Mouse (Mus musculus): ENCODE results near the gene Olfr49. TPM values are rescaled to one million over a fixed set of nuclear protein-coding genes. Genes with fewer than 3 reads are reported as not detected.

Gene Olfr49
- total RNA-seq, 2 experiments from 2014 or later = not detected

DNA sequence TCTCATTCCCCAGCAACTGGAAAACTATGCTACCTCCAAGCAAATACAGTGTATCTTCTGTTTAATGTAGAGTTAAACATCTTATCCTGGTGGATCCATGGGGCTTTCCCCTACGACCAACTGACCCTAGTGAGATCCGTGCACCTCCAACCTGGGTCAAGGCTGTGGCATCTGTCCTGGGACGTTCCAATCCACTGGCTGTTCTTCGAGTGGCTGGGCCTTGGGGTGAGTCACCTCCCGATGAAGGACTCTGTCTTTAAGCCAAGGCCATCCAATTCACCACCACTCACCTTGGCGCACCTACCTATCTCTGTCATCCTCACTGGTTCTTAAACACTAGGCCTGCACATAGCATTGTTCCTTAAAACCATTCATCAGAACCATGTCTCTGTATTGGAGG lies 21.6 kb downstream of the Olfr49 start:
- no peak for ATAC-seq (replicated peaks; ENCODE audit: poor library complexity, severe bottlenecking)

DNA sequence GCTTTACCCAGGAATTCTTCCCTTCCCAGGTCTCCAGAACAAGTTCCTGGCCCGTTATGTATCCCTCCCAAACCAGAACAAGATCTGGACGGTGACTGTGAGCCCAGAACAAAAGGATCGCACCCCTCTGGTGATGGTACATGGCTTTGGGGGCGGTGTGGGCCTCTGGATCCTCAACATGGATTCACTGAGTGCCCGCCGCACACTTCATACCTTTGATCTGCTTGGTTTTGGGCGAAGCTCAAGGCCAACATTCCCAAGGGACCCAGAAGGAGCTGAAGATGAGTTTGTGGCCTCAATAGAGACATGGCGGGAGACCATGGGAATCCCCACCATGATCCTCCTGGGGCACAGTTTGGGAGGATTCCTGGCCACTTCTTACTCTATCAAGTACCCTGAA lies 22.1 kb downstream of the Olfr49 start:
- ATAC-seq (replicated peaks; ENCODE audit: poor library complexity, severe bottlenecking) = no peak

DNA sequence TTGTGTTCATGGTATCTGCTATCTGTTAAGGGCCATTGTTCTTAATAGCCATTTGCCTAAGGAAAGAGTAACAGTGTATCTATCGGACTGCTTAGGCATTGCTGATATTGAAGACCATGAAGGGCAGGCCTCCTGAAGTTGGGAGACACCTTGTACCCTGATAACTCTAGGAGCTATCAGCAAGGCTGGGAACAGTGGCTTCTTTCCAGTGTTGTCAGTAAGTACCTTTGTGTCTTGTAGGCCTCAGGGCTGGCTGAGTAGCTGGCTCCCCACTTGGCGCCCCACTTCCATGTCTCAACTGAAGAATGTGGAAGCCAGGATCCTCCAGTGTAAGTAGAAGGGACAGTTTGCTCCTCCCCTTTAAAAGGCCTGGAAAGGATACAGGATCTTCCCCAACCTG lies 23.4 kb downstream of the Olfr49 start:
- no peak for ATAC-seq (replicated peaks; ENCODE audit: poor library complexity, severe bottlenecking)

DNA sequence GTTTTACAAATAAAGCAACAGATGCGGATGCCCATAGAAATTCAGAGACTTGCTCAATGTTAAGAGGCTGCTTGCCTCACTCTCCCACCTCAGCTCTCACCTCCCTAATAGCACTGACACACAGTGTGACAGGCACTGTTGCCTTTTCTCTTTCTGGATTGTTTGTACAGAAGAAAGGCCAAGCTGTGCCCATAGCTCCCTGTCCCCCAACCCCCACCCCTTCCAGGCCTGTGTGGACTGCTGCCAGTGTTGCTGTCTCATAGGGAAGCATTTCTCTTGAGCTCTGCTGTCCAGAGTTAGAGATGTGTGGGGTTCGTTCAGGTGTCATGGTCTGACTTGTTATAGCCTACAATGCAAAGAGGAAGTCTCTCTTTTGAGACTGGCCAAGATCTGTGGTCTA lies 24.5 kb downstream of the Olfr49 start:
- peak; percentile 13; the same call in 1 of the 2 replicates for ATAC-seq (replicated peaks; ENCODE audit: poor library complexity, severe bottlenecking)

DNA sequence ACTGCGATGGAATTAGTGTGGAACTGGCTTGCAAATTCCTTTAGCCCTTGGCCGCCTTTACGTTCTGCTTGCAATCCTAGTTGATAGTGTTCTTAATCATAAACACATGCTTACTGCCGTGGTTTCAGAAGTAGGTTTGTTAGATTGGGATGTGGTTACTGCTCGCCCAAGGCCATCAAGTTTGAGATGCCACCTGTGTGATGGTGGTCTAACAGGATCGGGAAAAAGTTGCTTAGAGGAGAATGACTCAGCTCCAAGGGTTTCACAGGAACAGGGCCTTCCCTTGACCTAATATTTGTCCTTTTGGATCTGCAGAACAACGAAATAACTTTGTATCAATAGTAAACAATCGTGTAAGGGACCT lies 25.0 kb downstream of the Olfr49 start:
- no peak for ATAC-seq (replicated peaks; ENCODE audit: poor library complexity, severe bottlenecking)

DNA sequence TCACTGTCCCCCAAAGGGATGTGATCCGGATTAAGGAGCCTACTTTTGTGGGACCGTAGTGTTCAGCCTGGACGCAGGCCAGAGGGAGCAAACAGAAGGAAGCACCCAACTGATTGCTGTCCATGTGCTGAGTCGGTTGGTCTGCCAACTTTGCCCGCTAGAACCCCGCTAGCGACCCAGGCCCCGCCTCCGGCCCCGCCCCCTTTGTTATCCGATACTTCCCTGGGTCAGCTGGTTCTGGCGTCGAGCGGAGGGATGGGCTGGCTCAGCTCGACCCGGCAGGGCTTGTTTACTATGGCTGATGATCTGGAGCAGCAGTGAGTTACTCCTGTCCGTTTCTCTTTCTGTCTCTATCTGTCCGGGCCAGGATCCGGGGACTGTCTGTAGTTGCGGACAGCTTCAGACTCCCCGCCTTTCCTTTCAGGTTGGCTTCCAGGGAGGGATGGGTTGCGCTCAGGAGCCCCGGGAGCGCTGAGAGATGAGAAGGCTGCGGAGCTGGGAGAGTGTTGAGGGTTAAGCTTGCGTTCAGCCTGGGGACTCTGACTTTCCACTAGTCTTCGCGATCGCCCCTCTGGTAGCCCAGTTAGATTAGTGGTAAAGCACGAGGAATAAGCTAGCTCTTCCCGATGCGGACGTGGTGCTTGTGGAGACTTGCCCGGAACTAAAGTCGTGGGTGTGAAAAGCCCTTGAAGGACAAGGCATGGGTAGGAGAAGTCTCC lies 25.6 kb downstream of the Olfr49 start:
- ATAC-seq (replicated peaks; ENCODE audit: poor library complexity, severe bottlenecking) = peak; percentile 93

DNA sequence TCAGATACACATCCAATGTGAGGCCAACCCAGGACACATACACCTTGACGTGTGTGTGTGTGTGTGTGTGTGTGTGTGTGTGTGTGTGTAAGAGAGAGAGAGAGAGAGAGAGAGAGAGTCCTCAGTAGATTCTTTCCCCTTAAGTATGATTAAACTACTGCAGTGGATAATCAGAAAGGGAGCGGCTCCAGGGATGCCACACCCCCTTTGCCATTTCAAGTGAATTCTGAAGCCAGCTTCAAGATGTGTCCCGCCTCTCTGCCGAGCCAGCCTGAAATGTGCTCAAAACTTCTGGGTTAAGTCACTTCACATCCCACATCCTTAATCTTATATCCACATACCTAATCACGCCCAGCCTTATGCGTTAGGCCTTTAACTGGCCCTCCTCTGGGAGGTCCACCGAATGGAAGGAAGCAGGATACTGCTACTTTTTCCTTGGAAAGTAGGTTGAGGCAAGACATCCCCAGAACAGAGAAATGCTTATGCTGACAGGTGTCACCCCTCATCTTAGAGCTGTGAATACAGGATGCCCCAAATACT lies 26.5 kb downstream of the Olfr49 start:
- no peak for ATAC-seq (replicated peaks; ENCODE audit: poor library complexity, severe bottlenecking)

DNA sequence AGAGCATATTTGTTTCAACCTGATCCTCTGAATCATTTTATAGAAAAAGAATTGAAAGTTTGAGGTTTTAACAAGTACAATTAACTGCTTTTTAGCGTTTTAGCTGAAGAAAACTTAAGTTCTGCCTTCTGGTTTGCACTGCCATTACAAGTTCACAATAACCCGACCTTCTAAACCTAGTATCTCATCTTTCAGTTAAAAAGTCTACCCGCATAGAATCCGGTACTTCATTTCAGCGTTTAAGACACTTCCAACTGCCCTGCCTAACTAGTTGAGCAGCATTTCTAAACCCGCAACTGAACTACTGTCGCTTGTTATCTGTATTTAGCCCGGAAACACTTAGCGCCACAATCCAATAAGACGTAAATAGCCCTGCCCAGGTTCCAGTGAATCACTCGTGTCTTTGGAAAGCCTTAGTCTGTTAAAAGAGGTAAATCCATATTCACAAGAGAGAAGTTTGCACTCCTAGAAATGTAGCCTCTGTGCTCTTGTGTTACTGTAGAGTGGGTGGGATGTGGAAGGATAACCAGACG lies 30.0 kb downstream of the Olfr49 start:
- ATAC-seq (replicated peaks; ENCODE audit: poor library complexity, severe bottlenecking) = no peak

DNA sequence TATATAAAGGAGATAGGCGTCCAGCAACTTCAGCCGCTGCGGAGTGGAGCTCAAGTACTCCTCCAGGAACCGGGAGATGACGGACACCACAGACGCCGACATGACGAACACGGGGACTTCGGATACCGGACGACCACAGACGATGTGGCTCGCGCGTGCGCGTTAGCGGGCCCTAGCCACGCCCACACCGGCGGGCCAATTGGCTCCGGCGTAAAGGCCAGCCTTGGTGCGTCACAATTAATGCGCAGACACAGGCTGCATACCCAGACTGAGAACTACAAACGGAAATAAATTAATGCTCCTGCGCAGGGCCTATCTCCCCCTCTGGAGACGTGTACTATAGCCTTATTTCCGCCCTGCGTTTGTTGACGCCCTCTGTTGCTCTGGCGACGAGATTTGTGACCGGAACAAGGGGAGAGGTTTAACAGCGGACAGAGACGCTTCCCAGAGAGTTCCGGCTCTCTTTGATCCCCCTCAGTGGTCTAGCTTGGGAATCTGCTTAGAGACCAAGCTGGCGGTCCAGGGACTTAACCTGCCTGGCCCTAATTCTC lies 30.9 kb downstream of the Olfr49 start, which contains the start of the genes Dad1 and Abhd4:
Gene Dad1, minus strand, starts transcription at position 364 of the 551 bp plus-strand sequence.
Gene Abhd4, plus strand, starts transcription at position 448 of the 551 bp plus-strand sequence.
- peak; percentile 94 for ATAC-seq (replicated peaks; ENCODE audit: poor library complexity, severe bottlenecking)

DNA sequence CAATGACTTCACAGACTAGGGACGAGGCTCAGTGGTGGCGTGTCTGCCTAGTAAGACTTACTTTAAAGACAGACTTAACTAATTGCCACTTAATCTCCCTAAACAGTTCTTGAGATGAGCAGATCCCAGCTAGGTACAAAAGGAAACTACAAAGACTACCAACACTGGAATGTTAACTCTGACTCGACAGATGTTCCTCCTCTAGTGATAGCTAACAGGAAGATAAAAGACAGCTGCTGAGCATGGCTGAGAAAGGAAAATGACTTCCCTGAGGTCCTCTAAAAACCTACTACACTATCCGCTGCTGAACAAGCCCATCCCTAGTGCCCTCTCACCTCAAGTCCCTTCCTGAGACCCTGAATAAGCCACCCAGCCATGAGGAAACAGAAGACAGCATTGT lies 34.6 kb downstream of the Olfr49 start:
- ATAC-seq (replicated peaks; ENCODE audit: poor library complexity, severe bottlenecking) = no peak

DNA sequence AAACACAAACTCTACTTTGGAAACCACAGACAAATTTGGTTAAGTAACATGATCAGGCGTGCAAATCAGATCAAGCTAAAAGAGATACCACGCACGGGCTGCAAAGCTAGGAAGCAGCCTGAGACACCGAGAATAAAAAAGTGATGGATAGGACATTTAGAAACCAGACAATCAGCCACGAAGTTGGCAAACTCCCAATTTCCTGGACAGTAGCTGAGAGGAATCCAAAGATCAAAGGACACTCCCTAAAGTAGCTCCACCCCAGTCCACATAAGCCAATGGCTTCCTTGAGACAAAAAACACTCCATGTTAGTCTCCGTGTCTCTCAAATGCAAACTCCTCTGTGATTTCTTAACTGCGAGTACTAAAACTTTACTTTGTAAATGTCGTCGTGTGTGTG lies 35.4 kb downstream of the Olfr49 start:
- ATAC-seq (replicated peaks; ENCODE audit: poor library complexity, severe bottlenecking) = no peak

DNA sequence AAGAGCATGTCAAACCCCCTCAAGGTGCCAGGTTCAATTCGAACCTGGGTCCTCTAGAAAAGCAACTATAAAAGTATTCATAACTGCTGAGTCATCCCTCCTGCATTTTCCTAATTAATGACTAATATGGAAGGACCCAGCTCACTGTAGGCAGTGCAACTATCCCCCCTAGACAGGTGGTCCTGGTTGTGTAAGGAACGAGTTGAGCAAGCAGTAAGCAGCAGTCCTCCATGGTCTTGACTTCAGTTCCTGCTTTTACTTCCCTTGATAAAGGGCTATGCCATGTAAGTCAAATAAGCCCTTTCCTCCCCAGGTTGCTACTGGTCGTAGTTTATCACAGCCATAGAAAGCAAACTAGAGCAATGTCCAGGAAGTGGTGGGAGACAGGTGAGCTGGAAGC lies 38.5 kb downstream of the Olfr49 start:
- peak; percentile 96 for ATAC-seq (replicated peaks; ENCODE audit: poor library complexity, severe bottlenecking)

DNA sequence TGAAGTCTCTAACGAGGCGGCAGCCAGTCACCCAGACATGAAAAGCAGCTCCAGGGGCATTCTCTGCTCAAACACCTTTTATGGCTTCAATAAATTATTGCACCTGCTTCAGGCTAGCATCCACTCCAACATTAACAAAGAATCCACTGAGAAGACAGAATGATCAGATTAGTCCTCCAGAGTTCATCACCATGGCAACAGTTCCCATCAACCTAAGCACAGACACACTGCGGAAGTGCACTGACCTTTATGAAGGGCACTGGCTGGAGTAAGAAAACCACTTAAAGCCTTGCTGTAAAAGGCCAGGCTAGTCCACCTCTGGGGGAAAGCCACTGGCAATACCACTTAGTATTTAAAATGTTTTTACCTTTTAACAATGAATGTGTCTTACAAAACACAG lies 40.6 kb downstream of the Olfr49 start:
- ATAC-seq (replicated peaks; ENCODE audit: poor library complexity, severe bottlenecking) = no peak

DNA sequence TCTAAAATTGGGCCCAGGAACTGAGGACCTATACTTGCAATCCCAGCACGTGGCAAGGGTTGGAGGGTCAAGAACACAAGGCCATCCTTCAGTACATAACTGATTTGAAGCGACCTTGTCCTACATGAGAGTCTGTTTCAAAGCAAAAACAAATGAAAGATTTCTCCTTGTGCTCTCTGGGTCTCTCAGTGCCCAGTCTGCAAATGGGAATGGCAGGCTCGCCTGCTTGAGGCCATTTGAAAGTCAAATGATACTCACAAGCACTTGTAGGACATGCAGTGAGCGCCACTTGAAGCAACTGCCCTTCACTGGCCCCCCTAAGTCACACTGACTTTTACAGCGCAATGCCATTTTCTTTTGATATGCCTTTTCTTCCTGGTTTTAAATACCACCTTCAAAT lies 44.2 kb downstream of the Olfr49 start:
- no peak for ATAC-seq (replicated peaks; ENCODE audit: poor library complexity, severe bottlenecking)

DNA sequence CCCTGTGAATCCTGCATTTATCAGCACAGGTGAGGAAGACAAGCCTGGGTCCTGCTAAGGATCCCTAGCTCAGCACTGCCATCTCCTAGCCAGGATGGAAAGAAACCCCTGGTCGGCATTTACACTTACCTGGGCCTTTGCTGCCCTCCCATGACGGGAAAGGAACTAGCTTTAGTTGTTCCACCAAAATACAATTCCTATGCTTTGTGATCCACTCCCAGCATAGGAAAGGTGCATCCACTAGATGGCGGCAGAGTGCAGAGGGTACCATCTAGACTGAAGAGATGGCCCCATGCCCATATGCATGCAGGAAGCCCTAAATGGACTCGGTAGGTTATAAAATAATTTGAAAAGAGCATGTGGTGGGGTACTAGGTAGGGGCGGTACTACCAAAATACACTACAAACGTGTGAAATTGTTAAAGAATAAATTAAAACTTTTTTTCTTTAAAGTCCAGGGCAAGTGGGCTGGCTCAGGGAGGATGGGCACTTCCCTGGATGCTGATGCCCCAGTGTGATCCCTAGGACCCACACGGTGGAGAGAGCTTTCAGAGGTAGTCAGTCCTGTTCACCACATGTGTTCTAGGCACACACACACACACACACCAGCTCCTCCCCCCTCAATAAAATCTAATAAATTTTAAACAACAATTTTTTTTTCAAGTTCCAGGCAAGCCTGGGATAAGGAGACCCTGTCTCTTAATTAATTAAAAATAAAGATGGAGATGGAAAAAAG lies 45.6 kb downstream of the Olfr49 start:
- peak; percentile 91 for ATAC-seq (replicated peaks; ENCODE audit: poor library complexity, severe bottlenecking)

DNA sequence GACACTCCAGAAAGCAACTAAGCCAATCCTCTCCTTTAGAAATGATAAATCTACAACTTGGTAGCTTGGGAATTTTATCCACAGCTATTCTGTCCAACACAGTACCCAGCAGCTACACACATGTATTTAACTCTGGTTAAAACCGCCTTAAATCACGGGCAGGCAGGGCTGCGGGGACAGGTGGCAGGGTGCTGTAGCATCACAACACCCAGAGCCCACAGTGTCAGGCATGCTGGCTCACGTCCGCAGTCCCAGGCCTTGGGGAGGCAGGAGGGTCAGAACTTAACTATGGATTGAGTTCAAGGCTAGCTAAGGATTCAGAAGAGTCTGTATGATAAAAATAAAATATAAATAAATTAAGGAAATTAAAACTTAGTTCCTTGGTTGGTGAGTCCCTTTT lies 47.9 kb downstream of the Olfr49 start:
- ATAC-seq (replicated peaks; ENCODE audit: poor library complexity, severe bottlenecking) = no peak

DNA sequence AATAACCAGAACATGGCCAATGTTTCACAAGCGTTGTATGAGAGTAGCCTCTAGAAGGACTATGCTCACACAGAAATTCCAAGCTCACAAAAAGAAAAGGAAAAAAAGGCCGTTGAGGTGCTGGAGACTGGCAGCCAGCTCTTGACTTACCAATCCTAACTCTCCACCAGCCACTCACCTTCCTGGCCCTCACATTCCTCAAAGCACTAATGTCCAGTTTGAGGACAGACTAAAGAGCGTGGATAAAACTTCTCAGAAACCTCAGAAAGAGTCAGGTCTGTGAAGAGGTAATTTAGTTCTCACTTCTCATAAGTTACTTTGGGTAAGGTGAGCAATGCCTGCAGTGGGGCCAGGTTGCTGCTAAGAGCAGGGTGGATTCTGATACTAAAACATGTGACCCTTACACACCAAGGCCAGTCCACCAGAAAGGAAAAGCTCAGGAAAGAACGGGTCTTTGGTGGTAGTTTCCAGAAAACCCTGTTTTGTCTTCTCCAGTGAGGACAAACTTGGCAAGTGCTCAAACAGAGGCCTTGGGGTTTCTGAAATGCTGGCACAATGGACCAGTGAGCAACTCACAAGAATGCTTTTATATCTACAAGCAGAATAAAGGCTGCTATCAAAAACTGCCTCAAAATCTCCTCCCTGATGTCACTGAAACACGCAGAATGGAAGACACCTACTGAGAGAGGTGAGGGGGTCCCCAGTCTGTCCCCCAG lies 48.8 kb downstream of the Olfr49 start:
- ATAC-seq (replicated peaks; ENCODE audit: poor library complexity, severe bottlenecking) = no peak

DNA sequence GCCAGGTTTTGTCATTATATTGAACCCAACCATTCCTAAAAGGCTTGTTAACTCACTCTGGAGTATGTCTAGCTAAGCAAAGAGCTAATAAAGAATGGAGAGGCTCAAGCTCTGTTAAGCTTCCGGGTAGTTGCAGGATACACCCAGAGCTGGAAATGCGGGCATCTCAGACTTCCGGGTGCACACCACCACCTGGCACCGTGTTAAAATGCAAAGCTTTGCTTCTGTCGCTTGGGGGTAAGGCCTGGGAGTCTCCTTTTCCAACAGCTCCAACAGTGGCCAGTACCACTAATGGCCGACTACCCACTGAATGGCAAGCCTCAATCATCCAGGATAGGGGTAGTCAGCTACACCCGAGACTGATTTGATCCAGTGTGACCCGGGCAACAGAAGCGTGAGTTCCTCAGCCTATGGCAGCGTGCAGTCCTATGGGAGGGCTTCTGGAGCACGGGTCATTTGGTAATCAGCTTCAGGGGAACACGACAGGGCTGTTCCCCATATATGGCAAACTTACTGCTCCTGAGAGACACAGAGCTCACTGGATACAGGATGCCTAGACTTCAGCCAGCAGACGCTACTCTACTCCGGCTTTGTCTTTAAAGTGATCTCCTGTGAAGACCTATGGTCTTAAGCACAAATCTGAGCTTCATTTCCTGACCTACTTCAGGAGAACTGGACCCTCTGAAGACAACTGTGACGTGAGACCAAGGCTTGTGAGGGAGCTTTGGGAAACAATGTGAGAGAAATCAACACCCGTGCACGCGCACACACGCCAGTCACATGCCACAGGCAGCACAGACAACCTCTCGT lies 50.3 kb downstream of the Olfr49 start:
- ATAC-seq (replicated peaks; ENCODE audit: poor library complexity, severe bottlenecking) = no peak

DNA sequence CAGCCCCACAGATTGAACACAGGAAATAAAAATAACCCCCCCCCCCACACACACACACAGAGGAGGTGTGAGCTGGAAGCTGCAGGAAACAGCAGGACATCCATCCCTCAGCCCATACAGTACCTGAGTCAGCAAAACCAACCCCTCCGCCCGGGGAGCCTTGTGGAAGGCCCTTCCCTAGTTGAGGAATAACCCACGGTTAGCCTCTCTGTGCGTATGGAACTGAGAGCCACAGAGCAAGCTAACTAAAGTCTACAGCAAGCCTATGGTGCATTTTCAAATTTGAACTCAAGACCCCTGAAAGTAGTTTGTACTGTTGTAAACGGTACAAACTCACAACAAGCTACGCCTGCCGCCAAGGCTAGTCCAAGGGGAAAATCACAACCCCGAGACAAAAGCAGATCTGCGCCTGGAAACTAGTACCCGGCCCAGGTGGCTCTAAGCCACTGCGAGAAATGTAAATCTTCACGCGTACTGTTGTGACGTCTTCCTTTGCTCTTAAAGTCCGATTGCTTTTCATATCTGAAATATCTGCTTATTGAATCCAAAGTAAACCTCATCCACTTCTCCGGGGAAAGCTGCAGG lies 51.1 kb downstream of the Olfr49 start:
- ATAC-seq (replicated peaks; ENCODE audit: poor library complexity, severe bottlenecking) = no peak

All from granulocyte monocyte progenitor cell, adult 5-6 weeks (primary cell).